Mouse (Mus musculus) MEL (cell line): ENCODE data around the gene Rgma. TPM values are rescaled to one million over a fixed set of nuclear protein-coding genes. Genes with fewer than 3 reads are reported as not detected.

Source experiments
- DNase-seq: peaks from one replicate; pipeline ENCODE4 v3.0.0; 2011; ENCODE audit warnings: low read depth, low spot score
- H3K27ac ChIP-seq: 2 replicates; pipeline ENCODE4 v1.5.1; 2012; ENCODE audit warnings: low read depth, mild to moderate bottlenecking, control low read depth, low read length, moderate library complexity; ENCODE audit not compliant: control insufficient read depth
- H3K27me3 ChIP-seq, 2 experiments: fragments of 150-350 bp in 1 of 2; sonication (generic) in 1 of 2; 2 replicates each; pipeline ENCODE4 v1.6.1; 2012; ENCODE audit warnings: low read length in 2 of 2, mild to moderate bottlenecking in 2 of 2, improper control_type of control experiment in 1 of 2, moderate library complexity in 1 of 2; ENCODE audit not compliant: insufficient read depth in 2 of 2, control insufficient read depth in 1 of 2
- H3K36me3 ChIP-seq, 2 experiments: 2 replicates each; pipeline ENCODE4 v1.6.1; 2012 to 2014; ENCODE audit warnings: low read length in 2 of 2, improper control_type of control experiment in 1 of 2, inconsistent platforms in 1 of 2, mild to moderate bottlenecking in 1 of 2; ENCODE audit not compliant: insufficient read depth in 2 of 2, control insufficient read depth in 1 of 2
- H3K4me1 ChIP-seq, 2 experiments: fragments of 150-350 bp in 1 of 2; sonication (generic) in 1 of 2; 2 replicates each; pipeline ENCODE4 v1.6.1; 2012; ENCODE audit warnings: low read length in 2 of 2, improper control_type of control experiment in 1 of 2, mild to moderate bottlenecking in 1 of 2; ENCODE audit not compliant: insufficient read depth in 2 of 2, control insufficient read depth in 1 of 2
- H3K4me3 ChIP-seq, 2 experiments: fragments of 150-350 bp in 1 of 2; sonication (generic) in 1 of 2; 2 replicates each; pipeline ENCODE4 v1.5.1; 2012; ENCODE audit warnings: low read depth in 2 of 2, low read length in 2 of 2, mild to moderate bottlenecking in 2 of 2, moderate library complexity in 2 of 2, control low read depth in 1 of 2, improper control_type of control experiment in 1 of 2; ENCODE audit not compliant: control insufficient read depth in 1 of 2, insufficient read depth in 1 of 2
- H3K79me2 ChIP-seq: 2 replicates; pipeline ENCODE4 v1.6.1; 2012; ENCODE audit warnings: mild to moderate bottlenecking, low read length, moderate library complexity; ENCODE audit not compliant: control insufficient read depth, poor library complexity, insufficient read depth
- H3K9ac ChIP-seq: 2 replicates; pipeline ENCODE4 v1.6.1; 2012; ENCODE audit warnings: low read depth, mild to moderate bottlenecking, control low read depth, low read length, moderate library complexity; ENCODE audit not compliant: control insufficient read depth, poor library complexity, severe bottlenecking
- H3K9me3 ChIP-seq: fragments of 150-350 bp; sonication (generic); replicated peaks from 2 replicates; pipeline ENCODE4 v1.6.1; 2012; ENCODE audit warnings: mild to moderate bottlenecking, low read length, improper control_type of control experiment, moderate library complexity; ENCODE audit not compliant: insufficient read depth
- CHD1 ChIP-seq: IDR thresholded peaks from 2 replicates; pipeline ENCODE4 v1.6.1; 2012; ENCODE audit warnings: low read depth, mild to moderate bottlenecking, inconsistent platforms, low read length, improper control_type of control experiment
- CTCF ChIP-seq, 3 experiments: IDR thresholded peaks in 2 of 3; conservative IDR thresholded peaks in 1 of 3; 2 replicates each; pipeline ENCODE4 v1.5.1; 2011 to 2012; ENCODE audit warnings: low read length in 3 of 3, low read depth in 2 of 3, mild to moderate bottlenecking in 2 of 3, improper control_type of control experiment in 1 of 3, inconsistent platforms in 1 of 3, mixed read lengths in 1 of 3, moderate library complexity in 1 of 3; ENCODE audit not compliant: control insufficient read depth in 1 of 3, insufficient read depth in 1 of 3, poor library complexity in 1 of 3, severe bottlenecking in 1 of 3
- ETS1 ChIP-seq: IDR thresholded peaks from 2 replicates; pipeline ENCODE4 v1.6.1; 2012; ENCODE audit warnings: low read depth, mild to moderate bottlenecking, inconsistent platforms, low read length, improper control_type of control experiment, moderate library complexity
- GABPA ChIP-seq: IDR thresholded peaks from 2 replicates; pipeline ENCODE4 v1.6.1; 2012; ENCODE audit warnings: low read depth, mild to moderate bottlenecking, inconsistent platforms, low read length, improper control_type of control experiment, moderate library complexity
- GATA1 ChIP-seq: IDR thresholded peaks from 2 replicates; pipeline ENCODE4 v1.6.1; 2011; ENCODE audit warnings: low read depth, low read length, improper control_type of control experiment
- HCFC1 ChIP-seq: IDR thresholded peaks from 2 replicates; pipeline ENCODE4 v1.6.1; 2012; ENCODE audit warnings: low read depth, mild to moderate bottlenecking, inconsistent platforms, low read length, improper control_type of control experiment, moderate library complexity
- MAZ ChIP-seq: IDR thresholded peaks from 2 replicates; pipeline ENCODE4 v1.6.1; 2012; ENCODE audit warnings: low read depth, mild to moderate bottlenecking, inconsistent platforms, low read length, improper control_type of control experiment
- MYC ChIP-seq: IDR thresholded peaks from 2 replicates; pipeline ENCODE4 v1.6.1; 2011; ENCODE audit warnings: low read depth, mild to moderate bottlenecking, low read length, improper control_type of control experiment, moderate library complexity
- NELFE ChIP-seq: IDR thresholded peaks from 2 replicates; pipeline ENCODE4 v1.6.1; 2011; ENCODE audit warnings: low read depth, low read length, improper control_type of control experiment
- POLR2AphosphoS2 ChIP-seq: IDR thresholded peaks from 2 replicates; pipeline ENCODE4 v1.6.1; 2011; ENCODE audit warnings: low read length, improper control_type of control experiment
- POLR2AphosphoS5 ChIP-seq: IDR thresholded peaks from 2 replicates; pipeline ENCODE4 v1.6.1; 2012; ENCODE audit warnings: low read depth, borderline replicate concordance, mild to moderate bottlenecking, inconsistent platforms, low read length, moderate library complexity, mixed read lengths
- RCOR1 ChIP-seq: IDR thresholded peaks from 2 replicates; pipeline ENCODE4 v1.6.1; 2012; ENCODE audit warnings: low read depth, mild to moderate bottlenecking, inconsistent platforms, low read length, improper control_type of control experiment
- SIN3A ChIP-seq: IDR thresholded peaks from 2 replicates; pipeline ENCODE4 v1.6.1; 2012; ENCODE audit warnings: low read length, improper control_type of control experiment, inconsistent platforms
- SMC3 ChIP-seq: IDR thresholded peaks from 2 replicates; pipeline ENCODE4 v1.6.1; 2011; ENCODE audit warnings: low read depth, low read length, improper control_type of control experiment
- TAL1 ChIP-seq: IDR thresholded peaks from 2 replicates; pipeline ENCODE4 v1.6.1; 2012; ENCODE audit warnings: mild to moderate bottlenecking, inconsistent platforms, low read length, moderate library complexity, mixed read lengths
- TBP ChIP-seq: IDR thresholded peaks from 2 replicates; pipeline ENCODE4 v1.8.0; 2011; ENCODE audit warnings: low read depth, low read length, improper control_type of control experiment
- USF1 ChIP-seq: IDR thresholded peaks from 2 replicates; pipeline ENCODE4 v1.6.1; 2014; ENCODE audit warnings: low read depth, mild to moderate bottlenecking, inconsistent platforms, low read length, improper control_type of control experiment, moderate library complexity
- USF2 ChIP-seq, 2 experiments: IDR thresholded peaks; 2 replicates each; pipeline ENCODE4 v1.6.1; 2011 to 2012; ENCODE audit warnings: improper control_type of control experiment in 2 of 2, low read length in 2 of 2, borderline replicate concordance in 1 of 2, inconsistent platforms in 1 of 2, low read depth in 1 of 2, mild to moderate bottlenecking in 1 of 2; ENCODE audit not compliant: insufficient read depth in 1 of 2
- ZKSCAN1 ChIP-seq: IDR thresholded peaks from 2 replicates; pipeline ENCODE4 v1.6.1; 2012; ENCODE audit warnings: low read depth, mild to moderate bottlenecking, inconsistent platforms, low read length, improper control_type of control experiment, moderate library complexity
- ZMIZ1 ChIP-seq: IDR thresholded peaks from 2 replicates; pipeline ENCODE4 v1.6.1; 2012; ENCODE audit warnings: low read depth, mild to moderate bottlenecking, inconsistent platforms, low read length, improper control_type of control experiment, moderate library complexity
- ZNF384 ChIP-seq: IDR thresholded peaks from 2 replicates; pipeline ENCODE4 v1.6.1; 2012; ENCODE audit warnings: low read depth, mild to moderate bottlenecking, inconsistent platforms, low read length, improper control_type of control experiment
- polyA plus RNA-seq, 2 experiments: library from polyadenylated mRNA; stranded (reverse) in 1 of 2; unstranded in 1 of 2; fragments of >175 nt in 1 of 2; fragments of >200 nt in 1 of 2; gene quantifications; 2 replicates each; pipeline versions ENCODE4 v1.2.1 to v1.2.4; 2012; ENCODE audit warnings: low replicate concordance in 2 of 2, low read depth in 1 of 2; ENCODE audit not compliant: insufficient read length in 2 of 2, insufficient read depth in 1 of 2, missing spikeins in 1 of 2
- total RNA-seq: library from RNA; depleted of rRNA; stranded (reverse); fragments of 300-350 nt; gene quantifications from 2 replicates; pipeline ENCODE4 v1.2.3, GENCODE M21; 2012

Gene Rgma
- total and polyA plus RNA-seq, 3 experiments, result not detected

DNA sequence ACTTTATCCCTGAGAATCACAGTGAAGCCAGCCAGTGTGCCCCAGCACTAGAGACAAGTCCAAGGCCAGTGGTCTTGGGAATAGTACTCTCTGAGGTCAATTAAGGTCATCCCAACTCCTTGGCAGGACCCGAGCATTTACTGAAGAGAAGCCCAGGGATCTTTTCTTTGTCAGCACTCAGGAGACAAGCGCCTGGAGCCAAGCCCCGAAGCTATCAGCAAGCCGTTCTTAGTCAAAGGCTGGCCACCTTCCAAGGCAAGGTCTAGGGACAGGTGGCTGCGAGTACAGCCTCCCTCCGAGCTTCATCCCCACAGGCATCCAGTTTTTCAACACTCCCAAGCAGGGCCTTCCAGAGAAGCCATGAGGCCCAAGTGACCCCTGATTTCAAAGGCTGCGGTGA lies 40.4 kb upstream of the Rgma start:
- Histone ChIP-seq H3K27ac (no peak overlapping the region), H3K4me1 (no peaks in the 10 kb centered on the region), H3K9ac (no peak overlapping the region), H3K4me3 (no peak overlapping the region), H3K79me2 (no peaks in the 10 kb centered on the region), H3K27me3 (no peaks in the 10 kb centered on the region), H3K9me3 (no peaks in the 10 kb centered on the region), H3K36me3 (no peaks in the 10 kb centered on the region)
- TF ChIP-seq POLR2AphosphoS2 (no peak), CTCF (IDR thresholded peaks at IDR 0.05 in 2 of 3, conservative IDR thresholded peaks at IDR 0.05 in 1 of 3; ENCODE audit: control insufficient read depth in 1 of 3, insufficient read depth in 1 of 3, low read depth in 2 of 3, low read length in 3 of 3, poor library complexity in 1 of 3, severe bottlenecking in 1 of 3) (no peak), ZNF384 (no peak), TAL1 (no peak), GATA1 (no peak), USF1 (no peak), RCOR1 (no peak), SMC3 (no peak), ZMIZ1 (no peak), NELFE (no peak), CHD1 (no peak), TBP (no peak), POLR2AphosphoS5 (no peak)
- no peak for DNase-seq

DNA sequence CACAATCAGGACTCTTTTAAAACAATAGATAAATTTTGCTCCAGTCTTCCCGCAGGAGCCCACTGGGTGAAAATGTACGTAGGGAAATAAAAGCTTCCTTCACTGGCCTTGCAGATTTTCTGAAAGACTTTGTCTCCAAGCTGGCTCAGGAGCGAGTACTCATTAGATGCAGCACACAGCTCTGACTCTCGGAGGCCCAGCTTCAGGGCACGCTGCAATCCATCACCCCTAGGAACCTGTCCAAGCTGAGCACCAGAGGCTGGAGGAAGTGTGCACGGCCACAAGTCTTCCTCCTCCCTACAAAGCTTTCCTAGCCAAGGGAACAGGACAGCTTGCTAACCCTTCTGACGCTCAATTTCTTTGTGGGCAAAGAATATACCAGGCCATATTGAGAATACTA lies 38.9 kb upstream of the Rgma start:
- H3K4me1 ChIP-seq, result no peaks in the 10 kb centered on the region
- H3K79me2 ChIP-seq, result no peaks in the 10 kb centered on the region
- H3K36me3 ChIP-seq, result no peaks in the 10 kb centered on the region
- no peaks in the 10 kb centered on the region for H3K9me3 ChIP-seq
- H3K9ac ChIP-seq, result no peak overlapping the region
- no peak for DNase-seq
- TF ChIP-seq USF2 (IDR thresholded peaks at IDR 0.05; ENCODE audit: borderline replicate concordance in 1 of 2, insufficient read depth in 1 of 2, low read depth in 1 of 2, low read length in 2 of 2) (no peak), ZMIZ1 (no peak), ETS1 (no peak), HCFC1 (no peak), GABPA (no peak), ZKSCAN1 (no peak), POLR2AphosphoS2 (no peak), MYC (no peak), TBP (no peak), SIN3A (no peak), POLR2AphosphoS5 (no peak), MAZ (no peak)
- no peaks in the 10 kb centered on the region for H3K27me3 ChIP-seq
- no peak overlapping the region for H3K4me3 ChIP-seq
- H3K27ac ChIP-seq, result no peak overlapping the region
